Mouse (Mus musculus) MEL (cell line): ENCODE measurements around the gene Zdhhc13. TPM values are rescaled to one million over a fixed set of nuclear protein-coding genes. Genes with fewer than 3 reads are reported as not detected.

Source experiments
- DNase-seq: peaks from one replicate; pipeline ENCODE4 v3.0.0; 2011; ENCODE audit warnings: low read depth, low spot score
- H3K27ac ChIP-seq: 2 replicates; pipeline ENCODE4 v1.5.1; 2012; ENCODE audit warnings: low read depth, mild to moderate bottlenecking, control low read depth, low read length, moderate library complexity; ENCODE audit not compliant: control insufficient read depth
- H3K27me3 ChIP-seq, 2 experiments: fragments of 150-350 bp in 1 of 2; sonication (generic) in 1 of 2; 2 replicates each; pipeline ENCODE4 v1.6.1; 2012; ENCODE audit warnings: low read length in 2 of 2, mild to moderate bottlenecking in 2 of 2, improper control_type of control experiment in 1 of 2, moderate library complexity in 1 of 2; ENCODE audit not compliant: insufficient read depth in 2 of 2, control insufficient read depth in 1 of 2
- H3K36me3 ChIP-seq, 2 experiments: 2 replicates each; pipeline ENCODE4 v1.6.1; 2012 to 2014; ENCODE audit warnings: low read length in 2 of 2, improper control_type of control experiment in 1 of 2, inconsistent platforms in 1 of 2, mild to moderate bottlenecking in 1 of 2; ENCODE audit not compliant: insufficient read depth in 2 of 2, control insufficient read depth in 1 of 2
- H3K4me1 ChIP-seq, 2 experiments: fragments of 150-350 bp in 1 of 2; sonication (generic) in 1 of 2; 2 replicates each; pipeline ENCODE4 v1.6.1; 2012; ENCODE audit warnings: low read length in 2 of 2, improper control_type of control experiment in 1 of 2, mild to moderate bottlenecking in 1 of 2; ENCODE audit not compliant: insufficient read depth in 2 of 2, control insufficient read depth in 1 of 2
- H3K4me3 ChIP-seq, 2 experiments: fragments of 150-350 bp in 1 of 2; sonication (generic) in 1 of 2; 2 replicates each; pipeline ENCODE4 v1.5.1; 2012; ENCODE audit warnings: low read depth in 2 of 2, low read length in 2 of 2, mild to moderate bottlenecking in 2 of 2, moderate library complexity in 2 of 2, control low read depth in 1 of 2, improper control_type of control experiment in 1 of 2; ENCODE audit not compliant: control insufficient read depth in 1 of 2, insufficient read depth in 1 of 2
- H3K79me2 ChIP-seq: 2 replicates; pipeline ENCODE4 v1.6.1; 2012; ENCODE audit warnings: mild to moderate bottlenecking, low read length, moderate library complexity; ENCODE audit not compliant: control insufficient read depth, poor library complexity, insufficient read depth
- H3K9ac ChIP-seq: 2 replicates; pipeline ENCODE4 v1.6.1; 2012; ENCODE audit warnings: low read depth, mild to moderate bottlenecking, control low read depth, low read length, moderate library complexity; ENCODE audit not compliant: control insufficient read depth, poor library complexity, severe bottlenecking
- H3K9me3 ChIP-seq: fragments of 150-350 bp; sonication (generic); replicated peaks from 2 replicates; pipeline ENCODE4 v1.6.1; 2012; ENCODE audit warnings: mild to moderate bottlenecking, low read length, improper control_type of control experiment, moderate library complexity; ENCODE audit not compliant: insufficient read depth
- CHD1 ChIP-seq: IDR thresholded peaks from 2 replicates; pipeline ENCODE4 v1.6.1; 2012; ENCODE audit warnings: low read depth, mild to moderate bottlenecking, inconsistent platforms, low read length, improper control_type of control experiment
- CHD2 ChIP-seq: IDR thresholded peaks from 2 replicates; pipeline ENCODE4 v1.6.1; 2011; ENCODE audit warnings: low read length, improper control_type of control experiment
- CTCF ChIP-seq, 3 experiments: IDR thresholded peaks in 2 of 3; conservative IDR thresholded peaks in 1 of 3; 2 replicates each; pipeline ENCODE4 v1.5.1; 2011 to 2012; ENCODE audit warnings: low read length in 3 of 3, low read depth in 2 of 3, mild to moderate bottlenecking in 2 of 3, improper control_type of control experiment in 1 of 3, inconsistent platforms in 1 of 3, mixed read lengths in 1 of 3, moderate library complexity in 1 of 3; ENCODE audit not compliant: control insufficient read depth in 1 of 3, insufficient read depth in 1 of 3, poor library complexity in 1 of 3, severe bottlenecking in 1 of 3
- E2F4 ChIP-seq: IDR thresholded peaks from 2 replicates; pipeline ENCODE4 v1.6.1; 2011; ENCODE audit warnings: low read depth, low read length, improper control_type of control experiment, borderline replicate concordance
- EP300 ChIP-seq, 2 experiments: IDR thresholded peaks; 2 replicates each; pipeline ENCODE4 v1.6.1; 2011; ENCODE audit warnings: improper control_type of control experiment in 2 of 2, low read length in 2 of 2, low read depth in 1 of 2, mild to moderate bottlenecking in 1 of 2
- ETS1 ChIP-seq: IDR thresholded peaks from 2 replicates; pipeline ENCODE4 v1.6.1; 2012; ENCODE audit warnings: low read depth, mild to moderate bottlenecking, inconsistent platforms, low read length, improper control_type of control experiment, moderate library complexity
- GABPA ChIP-seq: IDR thresholded peaks from 2 replicates; pipeline ENCODE4 v1.6.1; 2012; ENCODE audit warnings: low read depth, mild to moderate bottlenecking, inconsistent platforms, low read length, improper control_type of control experiment, moderate library complexity
- GATA1 ChIP-seq: IDR thresholded peaks from 2 replicates; pipeline ENCODE4 v1.6.1; 2011; ENCODE audit warnings: low read depth, low read length, improper control_type of control experiment
- KAT2A ChIP-seq: conservative IDR thresholded peaks from 2 replicates; pipeline ENCODE4 v1.6.1; 2012; ENCODE audit warnings: low read depth, low read length, improper control_type of control experiment, inconsistent platforms
- MAX ChIP-seq: IDR thresholded peaks from 2 replicates; pipeline ENCODE4 v1.6.1; 2011; ENCODE audit warnings: low read length, improper control_type of control experiment
- MAZ ChIP-seq: IDR thresholded peaks from 2 replicates; pipeline ENCODE4 v1.6.1; 2012; ENCODE audit warnings: low read depth, mild to moderate bottlenecking, inconsistent platforms, low read length, improper control_type of control experiment
- MEF2A ChIP-seq: IDR thresholded peaks from 2 replicates; pipeline ENCODE4 v1.6.1; 2014; ENCODE audit warnings: low read depth, mild to moderate bottlenecking, inconsistent platforms, low read length, improper control_type of control experiment; ENCODE audit not compliant: poor library complexity, insufficient replicate concordance, severe bottlenecking; ENCODE audit errors: extremely low read depth
- POLR2A ChIP-seq, 2 experiments: IDR thresholded peaks; 2 replicates each; pipeline ENCODE4 v1.6.1; 2011 to 2012; ENCODE audit warnings: low read length in 2 of 2, mild to moderate bottlenecking in 2 of 2, control low read depth in 1 of 2, improper control_type of control experiment in 1 of 2, low read depth in 1 of 2, moderate library complexity in 1 of 2; ENCODE audit not compliant: control insufficient read depth in 1 of 2, insufficient read depth in 1 of 2, poor library complexity in 1 of 2
- POLR2AphosphoS2 ChIP-seq: IDR thresholded peaks from 2 replicates; pipeline ENCODE4 v1.6.1; 2011; ENCODE audit warnings: low read length, improper control_type of control experiment
- RAD21 ChIP-seq: IDR thresholded peaks from 2 replicates; pipeline ENCODE4 v1.6.1; 2011; ENCODE audit warnings: mild to moderate bottlenecking, low read depth, low read length, improper control_type of control experiment
- TAL1 ChIP-seq: IDR thresholded peaks from 2 replicates; pipeline ENCODE4 v1.6.1; 2012; ENCODE audit warnings: mild to moderate bottlenecking, inconsistent platforms, low read length, moderate library complexity, mixed read lengths
- TCF12 ChIP-seq: IDR thresholded peaks from 2 replicates; pipeline ENCODE4 v1.6.1; 2014; ENCODE audit warnings: low read depth, mild to moderate bottlenecking, inconsistent platforms, low read length, improper control_type of control experiment, moderate library complexity
- UBTF ChIP-seq: IDR thresholded peaks from 2 replicates; pipeline ENCODE4 v1.6.1; 2012; ENCODE audit warnings: low read depth, mild to moderate bottlenecking, inconsistent platforms, low read length, improper control_type of control experiment, moderate library complexity, borderline replicate concordance; ENCODE audit not compliant: insufficient read depth
- USF2 ChIP-seq, 2 experiments: IDR thresholded peaks; 2 replicates each; pipeline ENCODE4 v1.6.1; 2011 to 2012; ENCODE audit warnings: improper control_type of control experiment in 2 of 2, low read length in 2 of 2, borderline replicate concordance in 1 of 2, inconsistent platforms in 1 of 2, low read depth in 1 of 2, mild to moderate bottlenecking in 1 of 2; ENCODE audit not compliant: insufficient read depth in 1 of 2
- ZKSCAN1 ChIP-seq: IDR thresholded peaks from 2 replicates; pipeline ENCODE4 v1.6.1; 2012; ENCODE audit warnings: low read depth, mild to moderate bottlenecking, inconsistent platforms, low read length, improper control_type of control experiment, moderate library complexity
- polyA plus RNA-seq, 2 experiments: library from polyadenylated mRNA; stranded (reverse) in 1 of 2; unstranded in 1 of 2; fragments of >175 nt in 1 of 2; fragments of >200 nt in 1 of 2; gene quantifications; 2 replicates each; pipeline versions ENCODE4 v1.2.1 to v1.2.4; 2012; ENCODE audit warnings: low replicate concordance in 2 of 2, low read depth in 1 of 2; ENCODE audit not compliant: insufficient read length in 2 of 2, insufficient read depth in 1 of 2, missing spikeins in 1 of 2
- total RNA-seq: library from RNA; depleted of rRNA; stranded (reverse); fragments of 300-350 nt; gene quantifications from 2 replicates; pipeline ENCODE4 v1.2.3, GENCODE M21; 2012

The Zdhhc13 gene
- total and polyA plus RNA-seq, 3 experiments: 32.8 to 46.1 TPM; not detected in 1

DNA sequence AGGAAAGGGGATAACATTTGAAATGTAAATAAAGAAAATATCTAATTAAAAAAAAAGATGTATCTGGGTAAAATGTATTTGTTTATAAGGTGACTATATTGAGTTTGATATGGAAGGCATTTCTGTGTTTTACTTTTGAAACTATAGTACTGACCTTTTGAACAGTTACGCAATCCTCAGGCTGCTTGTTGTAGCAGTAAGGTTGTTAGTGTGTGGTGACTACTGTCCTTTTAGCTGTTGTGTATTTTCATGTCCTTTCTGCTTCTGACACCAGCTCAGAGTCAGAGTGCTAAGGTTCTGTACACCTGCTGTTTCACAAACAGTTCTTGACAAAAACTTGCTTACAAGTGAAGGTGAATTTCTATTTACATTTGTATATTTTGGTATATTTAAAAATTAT is 21.8 kb downstream of the Zdhhc13 start:
- H3K27me3 ChIP-seq: no peaks in the 10 kb centered on the region
- peaks cover 0 to 20% of the 10 kb centered on the region in 2 experiments; a peak in 2 of 4 replicates for H3K36me3 ChIP-seq
- H3K27ac ChIP-seq: no peak overlapping the region
- no peak overlapping the region for H3K4me3 ChIP-seq
- no peaks in the 10 kb centered on the region for H3K4me1 ChIP-seq
- no peaks in the 10 kb centered on the region for H3K79me2 ChIP-seq
- H3K9ac ChIP-seq: no peak overlapping the region
- TF ChIP-seq TAL1 (no peak), UBTF (no peak), MAZ (no peak), TCF12 (no peak), POLR2AphosphoS2 (no peak), CHD1 (no peak), MAX (no peak), ZKSCAN1 (no peak), GATA1 (no peak), GABPA (no peak), EP300 (IDR thresholded peaks at IDR 0.05; ENCODE audit: low read depth in 1 of 2, low read length in 2 of 2) (no peak)
- TF ChIP-seq, all 39 proteins: peak for 0
- H3K9me3 ChIP-seq: no peaks in the 10 kb centered on the region
- DNase-seq: no peak

DNA sequence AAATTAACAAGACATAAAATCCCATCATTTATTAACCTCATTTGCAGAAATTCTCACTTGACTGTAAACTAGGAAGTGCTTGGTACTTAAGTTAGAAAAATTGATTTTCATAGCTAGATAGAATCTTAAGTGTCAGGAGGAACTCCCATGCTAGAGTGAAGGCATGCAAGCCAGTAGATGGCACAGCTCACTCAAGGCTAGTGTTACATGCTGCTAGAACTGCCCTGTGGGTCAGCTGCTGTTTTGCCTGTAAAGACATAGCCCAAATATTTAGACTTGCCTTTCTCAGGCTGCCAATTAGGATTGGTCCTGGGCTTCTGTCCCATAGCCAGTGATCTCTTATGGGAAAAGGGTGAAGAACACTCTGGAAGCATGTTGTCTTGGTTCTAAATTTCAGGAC is 23.6 kb downstream of the Zdhhc13 start:
- Histone ChIP-seq H3K27me3 (no peaks in the 10 kb centered on the region), H3K9ac (no peak overlapping the region), H3K4me3 (no peak overlapping the region), H3K27ac (no peak overlapping the region), H3K36me3 (peaks cover 0 to 23% of the 10 kb centered on the region in 2 experiments; a peak in 2 of 4 replicates), H3K79me2 (no peaks in the 10 kb centered on the region), H3K9me3 (no peaks in the 10 kb centered on the region), H3K4me1 (no peaks in the 10 kb centered on the region)
- TF ChIP-seq CTCF (IDR thresholded peaks at IDR 0.05 in 2 of 3, conservative IDR thresholded peaks at IDR 0.05 in 1 of 3; ENCODE audit: control insufficient read depth in 1 of 3, insufficient read depth in 1 of 3, low read depth in 2 of 3, low read length in 3 of 3, poor library complexity in 1 of 3, severe bottlenecking in 1 of 3) (no peak), EP300 (IDR thresholded peaks at IDR 0.05; ENCODE audit: low read depth in 1 of 2, low read length in 2 of 2) (no peak), CHD2 (no peak), POLR2A (IDR thresholded peaks at IDR 0.05; ENCODE audit: control insufficient read depth in 1 of 2, insufficient read depth in 1 of 2, low read depth in 1 of 2, low read length in 2 of 2, poor library complexity in 1 of 2) (no peak), MAZ (no peak), ETS1 (no peak), CHD1 (no peak), RAD21 (no peak), E2F4 (no peak), TCF12 (no peak), KAT2A (no peak), MEF2A (no peak), USF2 (IDR thresholded peaks at IDR 0.05; ENCODE audit: borderline replicate concordance in 1 of 2, insufficient read depth in 1 of 2, low read depth in 1 of 2, low read length in 2 of 2) (no peak)
- DNase-seq: no peak
